Mouse (Mus musculus) limb, embryonic 15.5 days (tissue): Measurements from ENCODE around the gene Clec2d. TPM values are rescaled to one million over a fixed set of nuclear protein-coding genes. Genes with fewer than 3 reads are reported as not detected.
"Not testable (repeated sequence)": the region's sequence is repeated elsewhere in the genome, so short reads cannot be mapped to it uniquely, and the experiment has no call there.

ENCODE experiments used
- ATAC-seq: fragments of 200-750 bp; cut with Nextera tagmentation; 2 replicates; pipeline ENCODE4 v1.8.0; 2017; ENCODE audit warnings: low read depth, moderate TSS enrichment; ENCODE audit not compliant: insufficient number of reproducible peaks, low FRiP score, low TSS enrichment
- H3K27ac ChIP-seq: fragments of 300-500 bp; sonication (generic); 2 replicates; pipeline ENCODE4 v1.5.1; 2015; ENCODE audit warnings: moderate library complexity, mild to moderate bottlenecking, inconsistent platforms
- H3K27me3 ChIP-seq: fragments of 300-500 bp; sonication (generic); 2 replicates; pipeline ENCODE4 v1.6.1; 2015; ENCODE audit warnings: inconsistent platforms
- H3K36me3 ChIP-seq: fragments of 300-500 bp; sonication (generic); 2 replicates; pipeline ENCODE4 v1.6.1; 2015; ENCODE audit warnings: inconsistent platforms
- H3K4me1 ChIP-seq: fragments of 300-500 bp; sonication (generic); 2 replicates; pipeline ENCODE4 v1.6.1; 2015; ENCODE audit warnings: inconsistent platforms
- H3K4me2 ChIP-seq: fragments of 300-500 bp; sonication (generic); 2 replicates; pipeline ENCODE4 v1.6.1; 2015; ENCODE audit warnings: mild to moderate bottlenecking, inconsistent platforms
- H3K4me3 ChIP-seq: fragments of 300-500 bp; sonication (generic); 2 replicates; pipeline ENCODE4 v1.5.1; 2015; ENCODE audit warnings: mild to moderate bottlenecking, inconsistent platforms
- H3K9ac ChIP-seq: fragments of 300-500 bp; sonication (generic); 2 replicates; pipeline ENCODE4 v1.6.1; 2015; ENCODE audit warnings: inconsistent platforms
- H3K9me3 ChIP-seq: fragments of 300-500 bp; sonication (generic); 2 replicates; pipeline ENCODE4 v1.6.1; 2016; ENCODE audit warnings: inconsistent platforms
- WGBS: fragments of 180-500 bp; shearing (Covaris S2); methylation state at CpG from one replicate; pipeline ENCODE4 v1.1.7; 2015; 5-methylcytosine and 5-hydroxymethylcytosine counted together
- polyA plus RNA-seq: library from polyadenylated mRNA; unstranded; fragments of >200 nt; fragmentation: Nextera tagmentation; extraction: Ambion mirVana; gene quantifications from 2 replicates; pipeline ENCODE4 v1.2.1, GENCODE M21; 2015

Gene Clec2d
- polyA plus RNA-seq, 1 experiment from 2014 or later = 0.44 TPM

GRCm38 (mm10) chr6:129176621-129177020 is 3.8 kb upstream of the Clec2d start:
- no peak for ATAC-seq
- no peak overlapping the region for H3K4me3 ChIP-seq
- H3K4me1 ChIP-seq = no peaks in the 10 kb centered on the region
- no peaks in the 10 kb centered on the region for H3K27me3 ChIP-seq
- H3K27ac ChIP-seq = no peak overlapping the region
- H3K36me3 ChIP-seq = no peaks in the 10 kb centered on the region
- H3K9me3 ChIP-seq = no peaks in the 10 kb centered on the region
- 83% methylated on average over 1 of the region's 1 CpGs for WGBS
- no peak overlapping the region for H3K4me2 ChIP-seq
- no peak overlapping the region for H3K9ac ChIP-seq

DNA sequence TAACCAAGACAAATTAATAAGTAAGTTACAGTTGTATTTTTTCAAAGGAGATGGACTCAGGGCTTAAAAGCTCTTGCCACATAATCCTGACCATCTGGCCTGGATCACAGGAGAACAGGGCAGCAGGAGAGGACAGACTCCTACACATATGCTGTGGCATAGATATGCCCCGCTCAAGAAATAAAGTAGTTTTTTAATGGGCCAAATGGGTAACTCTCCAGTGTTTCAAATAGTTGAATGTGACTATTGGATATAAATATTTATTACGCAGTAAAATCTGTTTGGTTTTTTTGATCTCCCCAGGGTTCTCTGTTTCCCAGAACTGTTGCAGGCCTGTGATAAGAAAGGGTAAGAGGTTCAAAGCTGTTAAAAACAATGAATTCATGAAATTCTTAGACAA is 1.1 kb upstream of the Clec2d start:
- Histone ChIP-seq H3K9me3 (no peaks in the 10 kb centered on the region), H3K4me1 (no peaks in the 10 kb centered on the region), H3K36me3 (no peaks in the 10 kb centered on the region), H3K27ac (no peak overlapping the region), H3K4me3 (no peak overlapping the region), H3K27me3 (no peaks in the 10 kb centered on the region), H3K4me2 (no peak overlapping the region), H3K9ac (no peak overlapping the region)
- WGBS = 63% methylated on average over 2 of the region's 2 CpGs
- ATAC-seq = no peak

GRCm38 (mm10) chr6:129179831-129180230 is 584 bp upstream of the Clec2d start:
- H3K4me3 ChIP-seq, H3K36me3 ChIP-seq, H3K27ac ChIP-seq, H3K4me1 ChIP-seq, ATAC-seq, H3K9me3 ChIP-seq, H3K27me3 ChIP-seq, H3K9ac ChIP-seq, H3K4me2 ChIP-seq: not testable (repeated sequence)
- 46% methylated on average over 1 of the region's 1 CpGs for whole genome bisulfite sequencing

GRCm38 (mm10) chr6:129181249-129181648 is 834 bp downstream of the Clec2d start:
- Histone ChIP-seq H3K27ac (peak overlapping the region; percentile 86), H3K4me1 (no peaks in the 10 kb centered on the region), H3K36me3 (no peaks in the 10 kb centered on the region), H3K4me2 (peak overlapping the region; percentile 47), H3K9ac (0 out of 2 replicates have a peak overlapping the region, but pooled peaks have one; percentile 29), H3K4me3 (peak overlapping the region; percentile 43), H3K9me3 (no peaks in the 10 kb centered on the region), H3K27me3 (no peaks in the 10 kb centered on the region)
- 0 out of 2 replicates have a peak, but pooled peaks have one; percentile 8 for ATAC-seq
- 21% methylated on average over 1 of the region's 1 CpGs for WGBS

DNA sequence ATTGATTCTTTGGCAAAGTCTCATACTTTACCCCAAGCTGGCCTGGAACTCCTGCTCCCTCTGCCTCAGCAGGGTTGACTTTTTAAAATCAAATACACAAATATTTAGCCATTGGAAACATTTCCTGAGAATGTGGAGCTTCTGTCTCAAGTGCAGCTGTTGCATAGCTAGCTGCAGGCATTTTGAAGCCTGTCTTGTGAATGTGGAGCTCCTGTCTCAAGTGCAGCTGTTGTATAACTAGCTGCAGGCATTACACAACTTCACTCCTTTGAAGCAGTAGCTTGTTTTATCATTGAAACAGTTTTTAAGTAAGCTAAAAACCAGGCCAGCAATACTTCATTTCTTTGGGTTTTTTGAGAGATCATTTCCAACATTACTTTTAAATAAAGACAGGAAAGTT is 1.3 kb downstream of the Clec2d start:
- H3K27me3 ChIP-seq = no peaks in the 10 kb centered on the region
- ATAC-seq = no peak
- H3K36me3 ChIP-seq = no peaks in the 10 kb centered on the region
- H3K4me3 ChIP-seq = peak overlapping the region; percentile 29
- no peaks in the 10 kb centered on the region for H3K4me1 ChIP-seq
- no peaks in the 10 kb centered on the region for H3K9me3 ChIP-seq
- 0 out of 2 replicates have a peak overlapping the region, but pooled peaks have one; percentile 4 for H3K4me2 ChIP-seq
- H3K9ac ChIP-seq = no peak overlapping the region
- H3K27ac ChIP-seq = peak overlapping the region; percentile 62; the same call in 1 of the 2 replicates

GRCm38 (mm10) chr6:129182518-129182917 is 2.1 kb downstream of the Clec2d start:
- 50% methylated on average over 1 of the region's 1 CpGs for WGBS
- H3K4me2 ChIP-seq = 0 out of 2 replicates have a peak overlapping the region, but pooled peaks have one; percentile 19
- H3K9ac ChIP-seq = no peak overlapping the region

DNA sequence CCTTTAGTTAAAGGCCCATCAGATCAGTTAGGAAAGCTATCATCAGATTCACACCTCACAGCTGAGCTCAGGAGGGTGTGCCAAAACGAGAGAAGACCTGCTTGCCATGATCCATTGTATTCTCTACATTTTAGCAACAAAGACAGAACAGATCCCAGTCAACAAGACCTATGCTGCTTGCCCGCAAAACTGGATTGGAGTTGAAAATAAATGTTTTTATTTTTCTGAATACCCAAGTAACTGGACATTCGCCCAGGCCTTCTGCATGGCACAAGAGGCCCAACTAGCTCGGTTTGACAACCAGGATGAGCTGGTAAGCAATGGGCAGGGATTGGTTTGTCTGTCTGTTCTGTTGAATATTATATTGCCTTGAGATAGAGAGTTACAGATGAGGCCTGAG is 3.6 kb downstream of the Clec2d start:
- not testable (repeated sequence) for H3K36me3 ChIP-seq
- 79% methylated on average over 4 of the region's 4 CpGs for WGBS

More at GRCm38 (mm10) chr6:129182518-129182917, 2.1 kb downstream of the Clec2d start:
- H3K9me3 ChIP-seq = no peaks in the 10 kb centered on the region
- ATAC-seq = no peak
- H3K27ac ChIP-seq = no peak overlapping the region
- peak overlapping the region; percentile 13; the same call in 1 of the 2 replicates for H3K4me3 ChIP-seq
- no peaks in the 10 kb centered on the region for H3K27me3 ChIP-seq
- no peaks in the 10 kb centered on the region for H3K4me1 ChIP-seq
- no peaks in the 10 kb centered on the region for H3K36me3 ChIP-seq

GRCm38 (mm10) chr6:129184788-129185187 is 4.4 kb downstream of the Clec2d start:
- Histone ChIP-seq H3K4me3 (no peak overlapping the region), H3K27me3 (no peaks in the 10 kb centered on the region), H3K4me1 (no peaks in the 10 kb centered on the region), H3K36me3 (no peaks in the 10 kb centered on the region), H3K4me2 (no peak overlapping the region), H3K9ac (no peak overlapping the region), H3K9me3 (no peaks in the 10 kb centered on the region), H3K27ac (no peak overlapping the region)
- no peak for ATAC-seq
- WGBS = 83% methylated on average over 5 of the region's 5 CpGs

More for the DNA sequence above, 3.6 kb downstream of the Clec2d start:
- H3K9me3 ChIP-seq, H3K4me3 ChIP-seq, H3K27ac ChIP-seq, H3K4me1 ChIP-seq, H3K27me3 ChIP-seq, ATAC-seq, H3K4me2 ChIP-seq, H3K9ac ChIP-seq: not testable (repeated sequence)

DNA sequence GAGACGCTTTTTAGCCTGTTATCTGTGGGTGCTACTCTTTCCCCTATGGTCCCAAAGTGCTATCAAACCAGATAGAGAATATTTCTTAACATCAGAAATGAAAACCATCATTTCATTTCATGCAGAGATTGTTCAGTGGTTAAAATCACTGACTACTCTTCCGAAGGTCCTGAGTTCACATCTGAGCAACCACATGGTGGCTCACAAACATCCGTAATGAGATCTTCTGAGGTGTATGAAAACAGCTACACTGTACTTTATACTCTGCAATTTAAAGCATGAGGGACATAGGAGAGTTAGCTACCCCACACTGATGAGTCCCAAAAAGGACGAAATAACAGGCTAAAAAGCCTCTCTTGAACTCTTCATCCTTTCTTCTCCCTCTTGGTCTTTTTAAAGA is 5.6 kb downstream of the Clec2d start:
- Histone ChIP-seq H3K4me2 (no peak overlapping the region), H3K36me3 (no peaks in the 10 kb centered on the region), H3K9ac (no peak overlapping the region), H3K4me3 (no peak overlapping the region), H3K27ac (no peak overlapping the region), H3K27me3 (no peaks in the 10 kb centered on the region), H3K4me1 (no peaks in the 10 kb centered on the region), H3K9me3 (no peaks in the 10 kb centered on the region)
- ATAC-seq = no peak
- WGBS = 82% methylated on average over 4 of the region's 4 CpGs

- ATAC-seq = no peak
- Histone ChIP-seq H3K27me3 (no peaks in the 10 kb centered on the region), H3K4me2 (no peak overlapping the region), H3K27ac (no peak overlapping the region), H3K36me3 (no peaks in the 10 kb centered on the region), H3K9ac (no peak overlapping the region), H3K9me3 (no peaks in the 10 kb centered on the region), H3K4me1 (no peaks in the 10 kb centered on the region), H3K4me3 (no peak overlapping the region)
- WGBS = 89% methylated on average over 5 of the region's 5 CpGs
Observed at GRCm38 (mm10) chr6:129186457-129187199, 6.2 kb downstream of the Clec2d start.

DNA sequence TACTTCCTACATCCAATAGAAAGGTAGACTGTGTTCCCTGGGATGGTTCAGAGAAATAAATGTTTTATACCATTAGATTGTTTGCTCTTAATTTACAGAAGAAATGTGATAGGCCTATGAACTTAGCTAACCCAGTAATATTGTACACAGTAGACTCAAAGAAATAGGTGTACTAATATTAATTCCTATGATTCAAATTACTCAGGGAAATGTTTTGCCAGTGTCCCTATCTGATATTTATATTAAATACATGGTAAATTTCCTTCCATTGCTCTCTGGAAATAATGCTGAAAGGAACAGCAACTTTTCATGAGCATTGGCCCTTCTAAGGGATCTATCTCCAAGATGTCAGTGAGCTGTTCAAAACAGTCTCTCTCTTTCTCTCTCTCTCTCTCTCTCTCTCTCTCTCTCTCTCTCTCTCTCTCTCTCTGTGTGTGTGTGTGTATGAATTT is 6.8 kb downstream of the Clec2d start:
- Histone ChIP-seq H3K4me1 (no peaks in the 10 kb centered on the region), H3K9ac (no peak overlapping the region), H3K36me3 (no peaks in the 10 kb centered on the region), H3K27me3 (no peaks in the 10 kb centered on the region), H3K4me3 (no peak overlapping the region), H3K9me3 (no peaks in the 10 kb centered on the region), H3K27ac (no peak overlapping the region), H3K4me2 (no peak overlapping the region)
- ATAC-seq = no peak

- not testable (repeated sequence) for H3K4me3 ChIP-seq, H3K27me3 ChIP-seq, H3K36me3 ChIP-seq, H3K9me3 ChIP-seq, H3K27ac ChIP-seq, H3K9ac ChIP-seq, H3K4me2 ChIP-seq, H3K4me1 ChIP-seq, ATAC-seq
- WGBS = 96% methylated on average over 3 of the region's 3 CpGs
Observed at GRCm38 (mm10) chr6:129187816-129188215, 7.4 kb downstream of the Clec2d start.
